Mouse (Mus musculus) lung, postnatal 4 days (tissue): Measurements from ENCODE around the gene Zxdc.

Experiments used
- DNase-seq, 2 experiments: peaks; one replicate each; pipeline ENCODE4 v3.0.0; 2021

The Zxdc gene

GRCm38 (mm10) chr6:90368976-90369724, at the start of gene Zxdc:
Zxdc (plus strand) TSS chr6:90369492.
- DNase-seq, result peak; percentile 99 to 100

DNA sequence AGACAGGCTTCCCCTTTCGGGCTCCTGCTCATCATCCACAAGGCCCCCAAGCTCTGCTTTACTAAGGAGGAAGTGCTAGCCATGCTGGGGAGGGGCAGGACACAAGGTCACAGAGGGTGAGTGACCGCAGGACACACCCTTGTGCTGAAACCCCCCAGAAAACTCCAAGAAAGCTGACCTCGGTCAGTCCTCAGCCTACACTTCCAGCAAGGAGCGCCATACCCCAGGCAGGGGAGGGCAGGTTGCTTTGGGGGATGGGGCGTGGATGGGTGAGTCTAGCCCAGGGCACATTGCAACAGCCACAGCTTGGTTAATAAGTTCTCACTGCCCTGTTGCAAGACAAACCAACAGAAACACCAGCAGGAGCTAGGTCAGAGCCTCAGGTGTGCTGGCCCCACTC, 48.9 kb upstream of the Zxdc start:
- DNase-seq, result peak in 1 of 2 experiments; percentile 15

GRCm38 (mm10) chr6:90321811-90322210, 47.5 kb upstream of the Zxdc start:
- DNase-seq, result no peak

DNA sequence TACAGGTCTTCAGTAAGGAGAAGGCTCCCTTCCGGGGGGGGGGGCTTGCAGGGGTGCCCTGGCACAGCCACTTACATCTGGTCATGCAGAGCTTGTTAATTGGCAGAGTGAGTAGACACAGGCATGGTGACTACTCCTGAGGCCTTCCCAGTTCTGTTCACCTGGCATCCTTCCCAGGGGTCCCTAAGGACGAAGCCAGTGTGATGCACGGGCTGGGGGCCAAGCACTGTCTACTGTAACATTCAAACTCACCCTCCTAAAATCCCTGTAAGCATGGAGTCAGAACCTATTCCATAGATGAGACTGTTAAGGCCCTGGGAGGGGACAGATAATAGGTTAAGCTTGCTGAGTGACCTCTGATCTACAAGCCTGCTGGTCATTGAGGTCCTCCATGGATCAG, 45.3 kb upstream of the Zxdc start:
- no peak for DNase-seq

GRCm38 (mm10) chr6:90324463-90324862, 44.8 kb upstream of the Zxdc start:
- no peak for DNase-seq

DNA sequence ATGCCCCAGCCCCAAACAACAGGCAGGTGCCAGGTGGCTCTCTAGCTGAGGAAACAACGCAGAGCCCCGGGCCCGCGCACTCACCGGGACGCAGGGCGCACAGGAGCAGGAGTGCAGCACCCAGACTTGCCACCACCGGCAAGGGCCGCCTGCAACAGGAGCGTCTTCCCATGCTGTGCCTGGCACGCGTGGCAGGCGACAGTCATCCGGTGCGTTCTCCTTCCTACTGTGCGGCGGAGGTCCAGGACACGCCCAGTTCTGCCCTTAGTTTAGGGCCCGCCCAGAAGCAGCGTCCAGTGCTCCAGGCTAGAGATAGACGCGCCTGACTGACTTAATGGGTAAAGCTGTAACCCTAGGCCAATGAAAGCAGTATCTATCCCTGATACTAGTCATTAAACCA, 44.3 kb upstream of the Zxdc start, which contains the start of gene Chst13:
Gene Chst13 (minus strand): TSS at position 195 of the 400 bp plus-strand sequence.
- peak; percentile 36 to 48 for DNase-seq

- DNase-seq, result no peak
Measured at GRCm38 (mm10) chr6:90327670-90328069, 41.6 kb upstream of the Zxdc start.

DNA sequence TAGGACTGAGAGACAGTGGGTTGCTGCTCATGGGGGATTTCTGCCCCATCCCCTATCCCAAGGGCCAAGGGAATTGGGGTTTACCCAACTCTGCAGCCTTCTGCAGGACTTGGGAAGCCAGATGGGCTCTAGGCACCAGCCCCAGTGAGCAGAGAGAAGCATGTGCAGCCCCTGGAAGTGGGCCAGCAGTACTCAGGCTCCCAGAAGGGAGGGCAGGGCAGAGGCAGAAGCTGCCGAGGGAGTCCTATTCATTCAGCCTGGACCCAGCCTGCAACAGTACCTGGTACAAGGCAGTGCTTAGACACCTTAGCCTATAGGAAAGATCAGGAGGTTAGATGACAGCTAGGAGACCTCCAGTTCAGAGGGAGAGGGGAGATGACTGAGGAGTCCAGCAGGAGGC, 39.3 kb upstream of the Zxdc start:
- DNase-seq, result peak in 1 of 2 experiments; percentile 61

DNA sequence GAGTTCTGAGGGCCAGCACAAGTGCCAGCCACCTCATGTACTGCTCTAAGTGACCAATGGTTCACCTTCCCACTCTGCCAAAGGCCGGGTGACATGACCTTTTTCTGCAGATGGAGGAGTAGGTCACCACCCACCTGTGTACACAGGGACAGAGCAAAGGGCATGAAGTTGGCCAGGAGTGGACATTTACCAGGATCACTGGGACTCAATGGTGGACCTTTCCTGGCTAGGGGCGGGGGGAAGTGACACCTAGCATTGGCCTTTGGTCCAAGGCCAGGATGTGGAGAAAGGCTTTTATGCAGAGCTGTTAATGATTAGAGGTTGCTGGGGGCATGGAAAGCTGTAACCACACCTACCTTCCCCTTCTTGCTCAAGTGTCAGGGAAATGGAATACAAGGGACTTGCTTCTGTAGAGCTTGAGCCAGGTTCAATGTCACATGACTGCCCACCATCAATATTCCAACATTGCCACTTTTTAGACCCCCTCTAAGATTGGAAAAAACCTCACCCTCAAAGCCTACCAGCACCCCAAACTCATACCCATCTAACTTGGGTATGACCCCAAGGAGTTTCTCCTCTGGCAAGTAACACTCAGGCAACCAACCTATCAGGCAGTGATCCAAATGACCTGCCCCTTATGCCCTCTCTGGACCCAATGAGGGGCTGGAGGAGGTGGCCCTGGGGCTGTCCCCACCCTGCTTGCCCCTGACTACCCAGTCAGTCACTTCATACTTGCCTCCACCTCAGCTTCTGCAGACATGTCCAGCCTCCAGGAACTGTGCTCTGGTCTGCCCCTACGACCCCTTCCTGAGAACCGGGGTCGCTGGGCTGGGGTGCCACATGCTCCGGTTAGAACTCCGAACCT, 36.5 kb upstream of the Zxdc start, which contains the start of gene Uroc1:
Gene Uroc1 (plus strand): TSS at position 724 of the 865 bp plus-strand sequence.
- no peak for DNase-seq

DNA sequence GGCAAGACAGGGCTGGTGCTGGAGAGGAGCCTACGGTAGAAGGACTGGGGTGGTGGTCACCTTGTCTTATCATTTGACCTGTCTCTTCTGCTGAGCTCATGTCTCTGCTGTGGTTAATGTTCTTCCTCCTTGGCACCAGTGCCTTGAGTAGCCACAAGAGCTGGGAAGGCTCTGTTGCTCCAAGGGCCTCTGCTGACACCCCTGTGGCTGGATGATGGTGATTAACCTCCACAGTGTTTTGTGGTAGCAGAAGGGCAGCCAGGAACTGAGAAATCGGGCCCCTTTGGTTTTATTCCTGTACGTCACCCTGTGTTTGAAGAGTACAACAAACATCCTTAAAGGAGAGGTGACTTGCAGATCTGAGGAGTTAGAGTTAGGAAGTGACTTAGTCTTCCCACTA, 35.0 kb upstream of the Zxdc start:
- no peak for DNase-seq

DNA sequence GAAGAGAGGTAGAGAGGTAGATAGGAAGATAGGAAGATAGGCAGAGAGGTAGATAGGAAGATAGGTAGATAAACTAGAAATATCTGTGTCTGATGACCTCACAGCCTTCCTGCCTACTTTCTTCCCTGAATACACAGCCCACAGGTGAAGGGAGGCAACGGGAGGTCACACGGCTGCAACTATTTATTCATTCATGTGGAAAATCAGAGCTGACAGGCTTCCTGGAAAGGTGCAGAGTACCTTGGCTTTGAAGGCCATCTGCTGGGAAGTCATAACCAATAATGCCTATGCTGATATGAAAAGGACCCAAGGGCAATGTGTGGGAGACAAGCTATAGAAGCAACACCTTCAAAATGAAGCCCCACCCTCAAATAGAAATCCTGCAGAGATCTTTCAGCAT, 26.9 kb upstream of the Zxdc start:
- no peak for DNase-seq

GRCm38 (mm10) chr6:90347183-90347582, 22.1 kb upstream of the Zxdc start:
- peak; percentile 19 to 54 for DNase-seq

DNA sequence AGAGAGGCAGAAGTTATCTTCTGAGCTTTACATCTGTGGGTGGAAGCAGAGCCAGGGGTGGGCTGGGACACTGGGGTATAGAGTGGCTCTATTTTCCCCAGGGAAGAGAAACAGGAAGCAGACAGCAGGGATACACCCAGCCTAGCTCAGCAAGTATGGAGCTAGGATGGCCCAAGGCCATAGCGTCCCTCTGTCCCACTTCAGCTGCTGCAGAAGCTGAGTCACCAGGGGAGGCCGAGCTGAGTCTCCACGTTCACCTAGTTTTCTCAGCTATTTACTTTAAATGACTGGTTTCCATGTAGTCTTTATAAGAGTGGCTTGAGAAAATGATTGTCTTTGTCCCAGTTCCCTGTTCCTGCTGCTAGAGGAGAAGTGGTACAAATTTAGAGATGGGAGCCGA, 20.8 kb upstream of the Zxdc start:
- DNase-seq, result no peak

DNA sequence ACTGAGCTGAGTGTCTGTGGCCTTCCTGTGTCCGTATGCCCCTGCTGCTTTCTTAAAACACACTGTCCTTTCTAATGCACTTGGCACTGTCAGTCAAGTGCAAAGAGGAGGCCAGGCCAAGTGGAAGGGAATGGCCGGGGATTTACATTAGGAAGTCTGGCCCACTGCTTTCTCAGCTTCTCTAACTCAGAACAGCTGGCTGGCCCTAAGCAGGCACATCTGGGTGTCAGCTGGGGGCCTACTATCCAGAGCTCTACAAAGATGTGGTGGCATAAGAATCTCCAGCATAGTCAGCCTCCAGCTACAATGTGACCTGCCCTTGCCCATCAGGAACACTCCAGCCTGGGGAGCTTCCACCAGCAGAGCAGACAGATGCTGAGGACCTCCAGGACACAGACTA, 19.3 kb upstream of the Zxdc start:
- no peak for DNase-seq

DNA sequence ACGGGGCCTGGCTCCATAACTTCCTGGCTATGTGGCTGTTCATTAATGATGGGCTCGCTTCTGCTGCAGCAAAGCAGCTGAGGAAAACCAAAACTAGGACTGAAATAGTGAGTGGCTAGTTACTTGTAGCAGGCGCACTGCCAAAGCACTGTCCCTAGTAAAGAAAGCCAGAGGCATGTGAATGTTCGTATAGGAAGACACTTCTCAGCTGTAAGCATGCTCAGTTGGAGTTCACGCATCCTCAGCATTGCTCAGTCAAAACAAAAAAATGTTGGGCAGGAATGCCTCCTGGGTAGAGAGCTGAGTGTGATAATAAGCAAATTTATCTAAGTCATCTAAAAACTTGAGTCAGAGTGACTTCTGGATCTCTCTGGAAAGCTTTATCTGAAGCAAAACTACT, 11.2 kb upstream of the Zxdc start:
- DNase-seq, result no peak

DNA sequence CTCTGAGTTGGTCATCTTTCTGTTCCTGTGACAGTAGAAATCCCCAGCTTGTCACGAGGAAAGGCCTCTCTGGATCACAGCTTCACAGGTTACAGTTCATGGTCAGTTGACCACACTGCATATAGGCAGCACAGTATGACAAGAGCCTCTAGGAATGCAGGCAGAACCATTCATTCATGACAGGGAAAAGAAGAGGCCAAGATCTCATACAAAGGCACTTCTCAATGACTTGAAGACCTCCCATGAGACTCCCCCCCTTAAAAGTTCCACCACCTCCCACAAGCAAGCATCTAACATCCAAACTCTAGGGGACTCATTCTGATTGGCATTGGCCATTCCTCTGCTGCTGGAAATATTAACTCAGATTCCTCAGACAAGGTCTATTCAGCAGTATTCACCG, 9.8 kb upstream of the Zxdc start:
- DNase-seq, result no peak

DNA sequence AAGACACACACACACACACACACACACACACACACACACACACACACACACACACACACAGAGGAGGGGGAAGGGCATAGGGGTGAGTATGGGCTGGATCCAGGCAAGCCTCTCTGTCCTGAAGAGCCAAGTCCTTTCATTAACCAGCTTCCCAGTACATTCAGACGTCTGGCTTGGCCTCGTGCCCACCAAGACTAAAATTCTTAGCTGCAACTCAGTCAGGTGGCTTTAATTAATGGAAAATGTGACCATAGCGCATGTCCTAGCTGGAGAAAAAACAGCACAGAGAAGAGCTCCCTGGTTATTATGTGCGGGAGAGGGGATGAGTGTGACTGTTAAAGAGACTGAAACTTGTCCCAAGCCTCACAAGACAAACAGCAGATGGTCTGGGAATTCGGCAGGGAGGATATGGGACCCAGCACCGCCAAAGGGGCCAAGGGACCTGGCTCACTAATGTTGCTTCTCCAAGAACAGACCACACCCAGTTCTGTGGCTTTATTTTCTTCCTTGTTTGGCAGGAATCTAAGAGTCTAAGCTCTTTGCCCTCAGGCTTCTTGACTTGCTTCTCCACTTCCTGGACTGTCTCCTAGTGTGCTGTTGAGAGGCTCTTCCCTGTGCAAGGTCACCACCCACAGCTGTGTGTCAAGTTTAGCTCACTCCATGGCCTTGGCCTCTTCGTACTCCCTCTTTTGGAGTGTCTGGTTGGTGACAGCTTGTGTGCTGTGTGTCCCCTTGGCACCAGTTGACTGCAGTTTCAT, 9.1 kb upstream of the Zxdc start:
- peak; percentile 34 to 71 for DNase-seq

- no peak for DNase-seq
Measured at GRCm38 (mm10) chr6:90360922-90361614, 8.2 kb upstream of the Zxdc start.

- no peak for DNase-seq
Measured at GRCm38 (mm10) chr6:90363301-90363700, 6.0 kb upstream of the Zxdc start.

DNA sequence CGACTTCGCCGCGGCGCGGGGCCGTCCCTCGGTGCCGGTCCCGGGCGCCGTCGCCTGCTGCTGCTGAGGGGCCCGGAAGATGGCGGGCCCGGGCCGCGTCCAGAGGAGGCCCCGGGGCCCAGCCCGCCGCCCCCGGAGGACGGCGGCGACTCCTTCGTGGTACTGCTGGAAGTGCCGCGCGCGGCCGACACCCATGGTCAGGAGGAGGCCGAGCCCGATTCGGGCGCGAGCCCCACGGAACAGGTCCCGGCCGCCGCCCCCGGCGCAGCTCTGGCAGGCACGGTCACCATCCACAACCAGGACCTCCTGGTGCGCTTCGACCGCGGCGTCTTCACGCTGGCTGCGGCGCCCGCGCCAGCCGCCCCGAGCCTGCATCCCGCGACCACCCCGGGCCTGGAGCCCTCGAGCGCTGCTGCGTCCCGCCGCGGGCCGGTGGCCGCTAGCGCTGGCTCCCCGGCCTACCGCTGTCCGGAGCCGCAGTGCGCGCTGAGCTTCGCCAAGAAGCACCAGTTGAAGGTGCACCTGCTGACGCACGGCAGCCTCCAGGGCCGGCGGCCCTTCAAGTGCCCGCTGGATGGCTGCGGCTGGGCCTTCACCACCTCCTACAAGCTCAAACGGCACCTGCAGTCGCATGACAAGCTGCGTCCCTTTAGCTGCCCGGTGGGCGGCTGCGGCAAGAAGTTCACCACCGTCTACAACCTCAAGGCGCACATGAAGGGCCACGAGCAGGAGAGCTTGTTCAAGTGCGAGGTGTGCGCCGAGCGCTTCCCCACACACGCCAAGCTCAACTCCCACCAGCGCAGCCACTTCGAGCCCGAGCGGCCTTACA, 647 bp downstream of the Zxdc start:
- DNase-seq, result peak; percentile 60 to 63

- peak; percentile 36 to 60 for DNase-seq
Measured at GRCm38 (mm10) chr6:90374647-90375046, 5.4 kb downstream of the Zxdc start.

DNA sequence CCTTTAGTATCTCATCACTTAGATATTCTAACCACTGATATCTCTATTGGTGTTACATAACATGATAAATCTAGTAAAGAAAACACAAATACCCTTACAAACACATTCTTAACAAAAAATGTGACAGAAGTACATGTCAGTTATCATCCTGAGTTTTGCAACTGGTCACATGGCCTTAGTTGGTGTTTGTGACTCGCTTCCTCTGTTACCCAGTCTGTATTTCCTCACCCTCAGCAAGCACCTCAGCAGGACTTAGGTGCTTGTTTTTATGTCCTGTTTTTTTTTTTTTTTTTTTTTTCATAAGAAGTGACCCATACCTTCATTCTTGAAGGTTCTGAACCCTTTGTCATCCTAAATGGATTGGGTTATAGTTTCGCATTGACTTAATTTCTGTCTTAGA, 8.4 kb downstream of the Zxdc start:
- DNase-seq, result no peak
